Mouse (Mus musculus) liver, adult 2 months (tissue): ENCODE data around the gene Il21r. TPM values are rescaled to one million over a fixed set of nuclear protein-coding genes. Genes with fewer than 3 reads are reported as not detected.

Experiments
- DNase-seq: peaks from one replicate; pipeline ENCODE4 v3.0.0-alpha.2; 2011; ENCODE audit warnings: low read depth, low spot score; ENCODE audit errors: extremely low read depth
- H3K27ac ChIP-seq: fragments of 200-500 bp; replicated peaks from 2 replicates; pipeline ENCODE4 v1.5.1; 2012; ENCODE audit warnings: low read depth, mild to moderate bottlenecking, control low read depth, inconsistent platforms, low read length; ENCODE audit not compliant: insufficient read depth
- H3K27me3 ChIP-seq: fragments of 200-500 bp; 2 replicates; pipeline ENCODE4 v1.6.1; 2012; ENCODE audit warnings: mild to moderate bottlenecking, moderate library complexity, low read length, inconsistent platforms; ENCODE audit not compliant: control insufficient read depth, insufficient read depth
- H3K36me3 ChIP-seq: fragments of 200-500 bp; 2 replicates; pipeline ENCODE4 v1.6.1; 2012; ENCODE audit warnings: low read length, inconsistent platforms; ENCODE audit not compliant: control insufficient read depth, insufficient read depth
- H3K4me1 ChIP-seq: fragments of 200-500 bp; 2 replicates; pipeline ENCODE4 v1.6.1; 2011; ENCODE audit warnings: low read length; ENCODE audit not compliant: control insufficient read depth, insufficient read depth
- H3K4me3 ChIP-seq: fragments of 200-500 bp; 2 replicates; pipeline ENCODE4 v1.5.1; 2011; ENCODE audit warnings: low read depth, mild to moderate bottlenecking, control low read depth, low read length, moderate library complexity; ENCODE audit not compliant: insufficient read depth
- H3K79me2 ChIP-seq: fragments of 200-500 bp; 2 replicates; pipeline ENCODE4 v1.6.1; 2012; ENCODE audit warnings: inconsistent platforms, mild to moderate bottlenecking, low read length, moderate library complexity; ENCODE audit not compliant: control insufficient read depth, insufficient read depth
- H3K9ac ChIP-seq: fragments of 200-500 bp; 2 replicates; pipeline ENCODE4 v1.6.1; 2012; ENCODE audit warnings: low read depth, mild to moderate bottlenecking, control low read depth, inconsistent platforms, low read length
- CTCF ChIP-seq: fragments of 200-500 bp; IDR thresholded peaks from 2 replicates; pipeline ENCODE4 v1.5.1; 2011; ENCODE audit warnings: low read depth, low read length, control low read depth
- POLR2A ChIP-seq: fragments of 200-500 bp; IDR thresholded peaks from 2 replicates; pipeline ENCODE4 v1.6.1; 2011; ENCODE audit warnings: low read length, control low read depth; ENCODE audit not compliant: insufficient read depth; ENCODE audit errors: extremely low read depth
- WGBS: fragments of 180-500 bp; shearing (Covaris S2); methylation state at CpG from one replicate; pipeline ENCODE4 v1.1.7; 2018; 5-methylcytosine and 5-hydroxymethylcytosine counted together
- polyA plus RNA-seq: library from polyadenylated mRNA; depleted of rRNA; stranded (reverse); fragments of >200 nt; gene quantifications from 2 replicates; pipeline ENCODE4 v1.2.3, GENCODE M21; 2012
- total RNA-seq: library from RNA; depleted of rRNA; stranded (reverse); fragments of >200 nt; gene quantifications from 2 replicates; pipeline ENCODE4 v1.2.3, GENCODE M21; 2014

The Il21r gene
- total and polyA plus RNA-seq, 2 experiments: 0.09 to 1.2 TPM

DNA sequence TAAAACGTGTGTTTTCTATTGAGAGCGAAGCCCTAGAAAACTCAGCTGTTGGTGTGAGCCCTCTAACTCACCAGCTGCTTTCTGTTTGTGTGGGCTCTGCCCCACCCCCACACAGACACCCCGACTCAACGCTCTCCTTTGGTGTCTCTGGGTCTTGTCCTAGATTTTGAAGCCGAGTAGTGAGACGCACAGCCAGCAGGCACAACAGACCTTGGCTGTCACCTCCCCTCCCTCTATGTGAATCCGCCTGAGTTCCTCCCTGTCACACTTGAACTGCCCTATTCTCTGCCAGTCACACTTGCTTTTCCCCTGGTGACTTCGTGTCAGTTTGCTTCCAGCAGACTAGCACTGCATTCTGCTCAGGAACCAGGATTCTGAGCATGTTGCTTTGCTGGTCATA lies 46.4 kb upstream of the Il21r start:
- Histone ChIP-seq H3K36me3 (no peaks in the 10 kb centered on the region), H3K79me2 (peaks cover 85% of the 10 kb centered on the region; the same call in 1 of the 2 replicates), H3K4me1 (peaks cover 60% of the 10 kb centered on the region), H3K27me3 (no peaks in the 10 kb centered on the region), H3K9ac (no peak overlapping the region), H3K4me3 (no peak overlapping the region), H3K27ac (no peak overlapping the region)
- TF ChIP-seq POLR2A (no peak), CTCF (no peak)
- DNase-seq: no peak
- WGBS: 58% methylated on average over 8 of the region's 8 CpGs

DNA sequence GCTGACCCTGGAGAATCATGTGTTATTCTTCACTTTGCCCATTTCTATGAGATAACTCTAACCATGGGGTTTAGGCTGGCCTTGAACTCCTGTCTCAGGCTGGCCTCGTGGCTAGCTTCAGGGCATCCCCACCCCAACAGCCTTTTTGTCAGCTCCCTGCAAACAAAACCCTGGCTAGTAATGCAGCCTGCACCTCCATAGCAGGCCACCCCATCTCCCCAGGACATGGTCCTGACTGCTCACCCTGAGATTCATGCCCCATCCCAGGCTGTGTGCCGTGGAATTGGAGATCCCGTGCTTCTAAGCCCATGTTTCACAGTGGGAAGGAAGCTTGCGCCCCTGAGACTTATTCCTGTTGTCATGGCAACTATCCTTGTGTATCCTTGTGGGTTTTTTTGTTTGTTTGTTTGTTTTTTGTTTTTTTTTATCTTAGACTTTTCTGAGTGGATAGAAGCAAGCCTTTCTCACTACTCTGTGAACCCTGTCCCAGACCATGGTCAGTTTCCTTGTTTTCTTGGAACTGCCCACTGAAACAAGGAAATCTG lies 44.8 kb upstream of the Il21r start:
- WGBS: 65% methylated on average over 4 of the region's 4 CpGs
- Histone ChIP-seq H3K79me2 (peaks cover 76% of the 10 kb centered on the region; the same call in 1 of the 2 replicates), H3K4me1 (peaks cover 53% of the 10 kb centered on the region), H3K9ac (0 out of 2 replicates have a peak overlapping the region, but pooled peaks have one; percentile 13), H3K27me3 (no peaks in the 10 kb centered on the region), H3K27ac (peak overlapping the region; percentile 75), H3K4me3 (no peak overlapping the region), H3K36me3 (no peaks in the 10 kb centered on the region)
- TF ChIP-seq POLR2A (no peak), CTCF (no peak)
- no peak for DNase-seq

DNA sequence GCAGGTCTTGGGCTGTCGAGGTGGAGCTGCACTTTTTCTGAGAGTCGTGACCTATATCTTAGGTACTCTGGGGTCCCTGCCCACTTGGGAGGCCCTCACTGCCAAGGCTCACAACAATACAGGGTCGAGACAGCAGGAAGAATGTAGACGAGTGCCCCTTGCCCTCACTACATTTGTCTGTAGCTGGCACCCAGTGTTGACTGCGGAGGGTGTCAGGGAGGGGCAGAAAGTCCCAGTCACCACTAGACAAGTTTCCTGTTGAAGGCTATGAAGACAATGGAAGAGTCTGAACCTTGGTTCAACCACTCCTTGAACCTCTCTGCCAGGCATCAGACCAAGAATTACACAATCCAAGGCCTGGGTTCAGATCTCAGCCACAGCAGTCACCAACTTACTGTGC lies 44.2 kb upstream of the Il21r start:
- no peaks in the 10 kb centered on the region for H3K36me3 ChIP-seq
- H3K4me1 ChIP-seq: peaks cover 50% of the 10 kb centered on the region
- no peak for DNase-seq
- no peak for TF ChIP-seq POLR2A
- TF ChIP-seq CTCF: no peak
- 64% methylated on average over 5 of the region's 5 CpGs for WGBS
- no peaks in the 10 kb centered on the region for H3K27me3 ChIP-seq
- no peak overlapping the region for H3K4me3 ChIP-seq
- peak overlapping the region; percentile 75 for H3K27ac ChIP-seq
- no peak overlapping the region for H3K9ac ChIP-seq
- peaks cover 71% of the 10 kb centered on the region; the same call in 1 of the 2 replicates for H3K79me2 ChIP-seq

DNA sequence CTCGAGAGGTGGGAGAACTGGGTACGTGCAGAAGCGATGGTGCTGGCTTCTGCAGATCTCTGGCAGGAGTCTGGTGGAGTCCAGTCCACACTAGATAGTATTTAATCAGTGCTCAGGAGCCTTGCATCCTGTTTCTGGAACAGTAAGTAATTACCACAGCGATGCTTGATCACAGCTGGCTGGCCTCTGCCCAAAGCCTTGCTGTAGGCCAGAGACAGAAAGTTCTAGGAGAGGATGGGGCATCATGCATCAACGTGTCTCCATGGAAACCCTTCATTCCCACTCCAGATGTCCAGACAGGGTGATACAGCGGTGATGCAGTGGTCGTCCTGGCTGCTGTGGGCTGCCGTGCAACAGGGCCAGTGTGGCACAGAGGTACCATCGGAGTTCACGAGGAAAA lies 43.7 kb upstream of the Il21r start:
- no peak overlapping the region for H3K9ac ChIP-seq
- 74% methylated on average over 10 of the region's 10 CpGs for WGBS
- TF ChIP-seq CTCF: no peak
- TF ChIP-seq POLR2A: no peak
- no peaks in the 10 kb centered on the region for H3K36me3 ChIP-seq
- no peak overlapping the region for H3K4me3 ChIP-seq
- H3K27ac ChIP-seq: peak overlapping the region; percentile 75
- peaks cover 50% of the 10 kb centered on the region for H3K4me1 ChIP-seq
- H3K27me3 ChIP-seq: no peaks in the 10 kb centered on the region
- DNase-seq: no peak
- H3K79me2 ChIP-seq: peaks cover 66% of the 10 kb centered on the region; the same call in 1 of the 2 replicates

DNA sequence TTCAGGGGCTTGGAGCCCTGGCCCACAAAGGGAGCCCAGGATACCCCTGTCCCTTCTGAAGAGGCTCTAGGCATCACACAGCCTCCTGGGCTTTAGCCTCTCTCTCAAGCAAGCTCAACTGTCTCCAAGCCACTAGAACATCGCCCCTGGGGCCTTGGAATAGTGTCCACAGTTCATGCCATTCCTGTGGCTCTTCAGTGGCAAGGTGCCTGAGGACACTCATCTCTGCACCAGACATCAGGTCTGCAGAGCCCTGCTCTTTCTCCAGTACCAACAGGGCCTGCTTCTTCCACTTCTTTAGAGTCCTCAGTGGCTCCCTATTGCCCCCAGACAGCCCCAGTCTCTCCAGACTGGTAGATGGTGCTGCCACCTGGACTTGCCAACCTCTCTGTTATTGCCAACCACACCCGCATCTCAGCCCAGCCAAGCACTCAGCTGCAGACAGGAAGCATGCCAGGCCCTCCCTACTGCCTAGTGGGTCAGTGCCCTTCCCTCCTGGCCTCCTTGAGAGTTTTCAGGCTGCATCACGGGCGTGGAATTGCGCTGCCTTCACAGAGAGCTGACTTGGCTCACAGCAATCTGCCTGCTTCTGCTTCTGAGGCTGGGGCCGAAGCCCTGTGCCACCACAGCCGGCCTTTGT lies 43.0 kb upstream of the Il21r start:
- Histone ChIP-seq H3K27ac (peak overlapping the region; percentile 22), H3K4me3 (no peak overlapping the region), H3K36me3 (peaks cover 2% of the 10 kb centered on the region; the same call in 1 of the 2 replicates), H3K79me2 (peaks cover 60% of the 10 kb centered on the region; the same call in 1 of the 2 replicates), H3K4me1 (peaks cover 51% of the 10 kb centered on the region), H3K27me3 (no peaks in the 10 kb centered on the region), H3K9ac (no peak overlapping the region)
- TF ChIP-seq CTCF (no peak), POLR2A (no peak)
- DNase-seq: peak; percentile 63
- 41% methylated on average over 7 of the region's 7 CpGs for WGBS

DNA sequence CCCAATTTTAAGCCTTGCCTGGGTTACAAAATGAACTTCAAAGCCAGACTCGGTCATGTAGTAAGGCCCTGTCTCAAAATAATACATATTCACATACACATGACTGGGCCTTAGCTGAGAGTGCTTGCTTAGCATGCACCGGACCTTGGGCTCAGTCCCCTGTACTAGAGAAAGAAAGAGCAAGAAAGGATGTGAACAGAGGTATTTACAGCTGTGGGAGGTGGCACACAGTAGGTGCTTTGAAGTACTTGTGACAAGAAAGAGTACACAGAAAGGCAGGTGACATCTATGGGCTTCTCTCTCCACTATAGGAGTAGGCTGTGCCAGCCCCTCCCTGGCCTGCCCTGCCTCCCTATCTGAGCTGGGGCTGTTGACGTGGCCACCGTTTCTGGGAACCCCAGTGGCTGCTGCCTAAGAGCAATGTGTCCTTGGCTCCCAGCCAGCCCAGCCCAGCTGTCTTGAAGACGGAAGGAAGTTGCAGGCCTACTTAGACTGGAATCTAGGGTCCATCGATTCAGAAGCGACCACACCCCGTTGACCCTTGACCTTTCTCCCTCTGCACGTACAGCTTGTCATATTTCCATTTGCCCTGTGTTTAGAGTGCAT lies 42.0 kb upstream of the Il21r start:
- H3K36me3 ChIP-seq: peaks cover 4% of the 10 kb centered on the region; the same call in 1 of the 2 replicates
- TF ChIP-seq POLR2A (no peak), CTCF (no peak)
- H3K4me3 ChIP-seq: no peak overlapping the region
- DNase-seq: peak; percentile 52
- H3K9ac ChIP-seq: no peak overlapping the region
- H3K27ac ChIP-seq: 0 out of 2 replicates have a peak overlapping the region, but pooled peaks have one; percentile 14
- H3K27me3 ChIP-seq: no peaks in the 10 kb centered on the region
- H3K79me2 ChIP-seq: peaks cover 55% of the 10 kb centered on the region; the same call in 1 of the 2 replicates
- WGBS: 41% methylated on average over 9 of the region's 9 CpGs
- H3K4me1 ChIP-seq: peaks cover 47% of the 10 kb centered on the region
